Mouse (Mus musculus): ENCODE data around the gene Efnb1. TPM values are rescaled to one million over a fixed set of nuclear protein-coding genes. Genes with fewer than 3 reads are reported as not detected.
A peak's percentile ranks its signal among the peaks of the same experiment; 100 is the strongest.
"Not testable (repeated sequence)": the region's sequence is repeated elsewhere in the genome, so short reads cannot be mapped to it uniquely, and the experiment has no call there.

Efnb1 gene
- 51.2 and 64.4 TPM in 2 replicates for polyA plus RNA-seq (2015; fragmentation: Nextera tagmentation; extraction: Ambion mirVana)

GRCm38 (mm10) chrX:99135523-99136258 is at the start of gene Efnb1:
TSS of gene Efnb1 (plus strand) at chrX:99136130.
- H3K9ac ChIP-seq (ENCODE audit: low read depth, low read length), result peak within 1 kb of the TSS; percentile 83
- no peaks in the 10 kb centered on the region for H3K36me3 ChIP-seq (ENCODE audit: insufficient read depth, low read length)
- H3K27me3 ChIP-seq (ENCODE audit: insufficient read depth, low read length), result no peaks in the 10 kb centered on the region
- WGBS, result 30% methylated on average over 35 of the region's 35 CpGs
- H3K4me3 ChIP-seq (replicated peaks; ENCODE audit: low read depth, low read length), result peak within 1 kb of the TSS; percentile 68
- ATAC-seq (replicated peaks; ENCODE audit: low FRiP score, low read depth), result peak; percentile 92
- peak; percentile 96 for DNase-seq (ENCODE audit: low spot score)
- H3K4me1 ChIP-seq (replicated peaks; ENCODE audit: insufficient read depth, low read length), result peaks cover 2% of the 10 kb centered on the region; the same call in 1 of the 2 replicates
- H3K4me2 ChIP-seq (ENCODE audit: low read length), result peak within 1 kb of the TSS; percentile 62
- H3K27ac ChIP-seq, result peak within 1 kb of the TSS; percentile 88
- no peak for TF ChIP-seq CTCF (IDR thresholded peaks at IDR 0.05; ENCODE audit: low read depth)
- no peaks in the 10 kb centered on the region for H3K9me3 ChIP-seq (replicated peaks; ENCODE audit: low read length)

DNA sequence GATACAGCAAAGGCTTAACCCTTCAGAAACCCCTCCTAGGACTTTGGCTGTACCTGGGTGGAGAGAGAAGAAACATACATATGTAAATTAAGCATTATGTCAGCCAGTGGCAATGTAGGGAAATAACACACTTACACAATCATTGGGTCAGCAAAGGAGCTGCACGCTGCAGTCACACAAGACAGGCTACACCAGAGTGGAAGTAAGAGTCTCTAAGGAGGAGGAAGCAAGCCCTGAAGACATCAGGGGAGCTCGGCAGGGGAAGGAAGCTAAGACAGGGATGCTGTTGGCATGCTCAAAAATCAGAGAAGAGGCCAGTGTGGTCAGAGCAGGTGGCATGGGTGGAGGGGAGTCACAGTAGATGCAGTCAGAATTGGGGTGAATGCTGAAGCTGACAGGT is 43.2 kb upstream of the Efnb1 start:
- Histone ChIP-seq H3K9ac (ENCODE audit: low read depth, low read length) (no peak overlapping the region), H3K4me2 (ENCODE audit: low read length) (no peak overlapping the region), H3K4me1 (replicated peaks; ENCODE audit: insufficient read depth, low read length) (no peaks in the 10 kb centered on the region), H3K4me3 (replicated peaks; ENCODE audit: low read depth, low read length) (no peak overlapping the region), H3K27me3 (ENCODE audit: insufficient read depth, low read length) (no peaks in the 10 kb centered on the region), H3K9me3 (replicated peaks; ENCODE audit: low read length) (no peaks in the 10 kb centered on the region), H3K27ac (no peak overlapping the region), H3K36me3 (ENCODE audit: insufficient read depth, low read length) (no peaks in the 10 kb centered on the region)
- no peak for ATAC-seq (replicated peaks; ENCODE audit: low FRiP score, low read depth)
- no peak for DNase-seq (ENCODE audit: low spot score)
- no peak for TF ChIP-seq CTCF (IDR thresholded peaks at IDR 0.05; ENCODE audit: low read depth)
- WGBS, result 57% methylated on average over 2 of the region's 2 CpGs

DNA sequence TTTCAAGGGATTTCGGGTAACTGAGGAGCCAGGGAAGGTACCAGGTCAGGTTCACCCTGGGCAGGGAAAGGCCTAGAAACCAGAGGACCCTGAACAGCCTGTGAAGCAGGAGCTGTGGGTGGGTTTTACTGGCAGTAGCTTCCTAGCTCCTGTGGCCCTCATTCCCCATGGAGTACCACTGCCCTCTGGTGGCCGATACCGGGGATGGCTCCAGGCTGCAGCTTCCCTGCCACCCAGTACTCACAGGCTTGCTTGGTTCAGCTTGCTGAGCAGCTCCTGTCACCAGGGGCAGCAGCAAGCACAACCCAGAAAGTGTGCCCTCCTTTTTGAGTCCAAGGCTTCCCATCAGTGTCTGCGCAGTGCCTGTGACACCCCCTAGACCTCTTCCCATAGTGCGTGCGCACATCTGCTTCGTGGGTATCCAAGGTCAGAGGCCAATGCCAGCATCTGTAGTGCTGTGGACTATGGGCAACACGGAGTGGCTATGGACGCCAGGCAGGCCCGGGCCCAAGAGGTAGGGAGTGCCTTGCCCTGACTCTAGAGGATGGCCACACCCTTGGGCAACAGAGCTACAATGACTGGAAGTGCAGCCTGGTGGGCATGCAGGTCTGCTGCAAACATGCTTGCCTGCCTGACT is 24.7 kb upstream of the Efnb1 start:
- WGBS, result 78% methylated on average over 4 of the region's 10 CpGs
- peak; percentile 79; the same call in 1 of the 2 replicates for ATAC-seq (replicated peaks; ENCODE audit: low FRiP score, low read depth)
- DNase-seq (ENCODE audit: low spot score), result not testable (repeated sequence)

DNA sequence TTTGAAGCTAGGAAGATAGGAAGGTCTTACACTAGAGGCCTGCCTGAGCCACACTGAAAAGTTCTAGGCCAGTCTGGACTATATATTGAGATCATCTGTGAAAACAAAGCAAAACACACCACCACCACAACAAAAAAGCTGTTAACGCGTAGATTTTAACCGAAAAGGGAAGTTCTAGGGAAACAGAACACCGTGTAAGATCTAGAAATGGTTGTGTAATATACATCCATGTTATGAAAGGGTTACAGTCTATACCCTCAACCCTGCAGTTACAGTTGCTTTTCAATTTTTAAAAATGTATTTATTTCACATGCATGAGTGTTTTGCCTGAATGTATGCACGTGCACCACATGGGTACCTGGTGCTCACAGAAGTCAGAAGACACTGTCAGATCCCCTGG is 16.4 kb upstream of the Efnb1 start:
- no peaks in the 10 kb centered on the region for H3K36me3 ChIP-seq (ENCODE audit: insufficient read depth, low read length)
- WGBS, result 90% methylated on average over 5 of the region's 5 CpGs

More for the DNA sequence above, 24.7 kb upstream of the Efnb1 start:
- not testable (repeated sequence) for H3K4me3 ChIP-seq (replicated peaks; ENCODE audit: low read depth, low read length); H3K27ac ChIP-seq; H3K9me3 ChIP-seq (replicated peaks; ENCODE audit: low read length); H3K4me1 ChIP-seq (replicated peaks; ENCODE audit: insufficient read depth, low read length); H3K27me3 ChIP-seq (ENCODE audit: insufficient read depth, low read length); H3K4me2 ChIP-seq (ENCODE audit: low read length); H3K36me3 ChIP-seq (ENCODE audit: insufficient read depth, low read length); H3K9ac ChIP-seq (ENCODE audit: low read depth, low read length)

GRCm38 (mm10) chrX:99130059-99130458 is 5.9 kb upstream of the Efnb1 start:
- Histone ChIP-seq H3K27ac (no peak overlapping the region), H3K27me3 (ENCODE audit: insufficient read depth, low read length) (no peaks in the 10 kb centered on the region), H3K9me3 (replicated peaks; ENCODE audit: low read length) (no peaks in the 10 kb centered on the region), H3K4me3 (replicated peaks; ENCODE audit: low read depth, low read length) (no peak overlapping the region), H3K4me2 (ENCODE audit: low read length) (no peak overlapping the region), H3K36me3 (ENCODE audit: insufficient read depth, low read length) (no peaks in the 10 kb centered on the region), H3K4me1 (replicated peaks; ENCODE audit: insufficient read depth, low read length) (no peaks in the 10 kb centered on the region), H3K9ac (ENCODE audit: low read depth, low read length) (no peak overlapping the region)
- ATAC-seq (replicated peaks; ENCODE audit: low FRiP score, low read depth), result no peak
- peak; percentile 65 for DNase-seq (ENCODE audit: low spot score)
- TF ChIP-seq CTCF (IDR thresholded peaks at IDR 0.05; ENCODE audit: low read depth), result peak; percentile 82
- WGBS, result 38% methylated on average over 3 of the region's 3 CpGs

More for the DNA sequence above, 16.4 kb upstream of the Efnb1 start:
- Histone ChIP-seq H3K27ac (no peak overlapping the region), H3K9ac (ENCODE audit: low read depth, low read length) (no peak overlapping the region), H3K4me2 (ENCODE audit: low read length) (no peak overlapping the region), H3K4me3 (replicated peaks; ENCODE audit: low read depth, low read length) (no peak overlapping the region), H3K9me3 (replicated peaks; ENCODE audit: low read length) (no peaks in the 10 kb centered on the region), H3K27me3 (ENCODE audit: insufficient read depth, low read length) (no peaks in the 10 kb centered on the region), H3K4me1 (replicated peaks; ENCODE audit: insufficient read depth, low read length) (no peaks in the 10 kb centered on the region)
- TF ChIP-seq CTCF (IDR thresholded peaks at IDR 0.05; ENCODE audit: low read depth), result no peak
- no peak for DNase-seq (ENCODE audit: low spot score)
- ATAC-seq (replicated peaks; ENCODE audit: low FRiP score, low read depth), result no peak

DNA sequence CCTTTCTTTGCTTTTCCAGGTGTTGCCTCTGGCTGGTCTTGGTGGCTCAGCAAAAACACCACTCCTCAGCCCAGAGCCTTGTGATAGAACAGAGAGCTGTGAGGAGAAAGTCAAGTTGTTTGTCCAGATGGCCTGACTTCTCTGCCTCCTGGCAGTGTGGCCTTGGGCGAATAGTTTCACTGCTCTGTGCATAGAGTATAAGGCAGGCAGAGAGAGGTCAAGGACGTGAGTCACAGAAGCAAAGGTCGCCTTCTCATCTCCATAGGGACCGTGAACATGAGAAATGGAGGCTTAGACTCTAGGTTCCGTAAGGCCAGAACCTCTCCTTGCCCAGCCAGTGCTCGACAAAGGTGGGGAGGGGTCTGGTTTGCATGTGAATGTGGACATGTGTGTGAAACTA is 3.4 kb upstream of the Efnb1 start:
- ATAC-seq (replicated peaks; ENCODE audit: low FRiP score, low read depth) (no peak), DNase-seq (ENCODE audit: low spot score) (no peak)
- WGBS, result 76% methylated on average over 6 of the region's 6 CpGs
- no peaks in the 10 kb centered on the region for H3K36me3 ChIP-seq (ENCODE audit: insufficient read depth, low read length)
- no peak overlapping the region for H3K27ac ChIP-seq
- H3K9ac ChIP-seq (ENCODE audit: low read depth, low read length), result no peak overlapping the region
- no peaks in the 10 kb centered on the region for H3K27me3 ChIP-seq (ENCODE audit: insufficient read depth, low read length)
- H3K4me1 ChIP-seq (replicated peaks; ENCODE audit: insufficient read depth, low read length), result no peaks in the 10 kb centered on the region
- H3K4me3 ChIP-seq (replicated peaks; ENCODE audit: low read depth, low read length), result no peak overlapping the region
- TF ChIP-seq CTCF (IDR thresholded peaks at IDR 0.05; ENCODE audit: low read depth), result no peak
- no peaks in the 10 kb centered on the region for H3K9me3 ChIP-seq (replicated peaks; ENCODE audit: low read length)
- no peak overlapping the region for H3K4me2 ChIP-seq (ENCODE audit: low read length)

Measured in kidney, postnatal 0 days (tissue).